Mouse (Mus musculus) kidney, postnatal 4 days (tissue): ENCODE data around the gene Smco2.
A peak's percentile ranks its signal among the peaks of the same experiment; 100 is the strongest.

Experiments used
- DNase-seq, 2 experiments: peaks; one replicate each; pipeline ENCODE4 v3.0.0; 2021; ENCODE audit warnings: mixed read lengths in 2 of 2

The Smco2 gene

GRCm38 (mm10) chr6:146850050-146850449, at the start of gene Smco2:
Gene Smco2 (plus strand): TSS chr6:146850104.
- no peak for DNase-seq

- DNase-seq: no peak
These were observed 39.9 kb upstream of the Smco2 start for GRCm38 (mm10) chr6:146809991-146810390.

GRCm38 (mm10) chr6:146813007-146813406, 36.9 kb upstream of the Smco2 start:
- no peak for DNase-seq

GRCm38 (mm10) chr6:146820177-146820965, 29.5 kb upstream of the Smco2 start:
- DNase-seq: peak in 1 of 2 experiments; percentile 24

- DNase-seq: no peak
These were observed 27.9 kb upstream of the Smco2 start for GRCm38 (mm10) chr6:146821958-146822357.

- peak; percentile 81 for DNase-seq
These were observed 25.0 kb upstream of the Smco2 start for GRCm38 (mm10) chr6:146824727-146825486.

- no peak for DNase-seq
These were observed 24.5 kb upstream of the Smco2 start for GRCm38 (mm10) chr6:146825487-146825773.

GRCm38 (mm10) chr6:146831320-146831719, 18.6 kb upstream of the Smco2 start:
- no peak for DNase-seq

- peak; percentile 65 to 75 for DNase-seq
These were observed 16.2 kb upstream of the Smco2 start for GRCm38 (mm10) chr6:146833485-146834314.

GRCm38 (mm10) chr6:146834342-146834741, 15.6 kb upstream of the Smco2 start:
- no peak for DNase-seq

- DNase-seq: no peak
These were observed 14.1 kb upstream of the Smco2 start for GRCm38 (mm10) chr6:146835784-146836183.

- DNase-seq: no peak
These were observed 12.6 kb upstream of the Smco2 start for GRCm38 (mm10) chr6:146837316-146837715.

- DNase-seq: no peak
These were observed 11.5 kb upstream of the Smco2 start for GRCm38 (mm10) chr6:146838366-146838765.

GRCm38 (mm10) chr6:146838863-146839262, 11.0 kb upstream of the Smco2 start:
- DNase-seq: no peak

GRCm38 (mm10) chr6:146844867-146845266, 5.0 kb upstream of the Smco2 start:
- DNase-seq: no peak

- DNase-seq: no peak
These were observed 4.6 kb upstream of the Smco2 start for GRCm38 (mm10) chr6:146845347-146845746.

- DNase-seq: no peak
These were observed 3.7 kb upstream of the Smco2 start for GRCm38 (mm10) chr6:146845961-146846750.

GRCm38 (mm10) chr6:146847402-146847801, 2.5 kb upstream of the Smco2 start:
- DNase-seq: no peak

- no peak for DNase-seq
These were observed 1.6 kb upstream of the Smco2 start for GRCm38 (mm10) chr6:146848281-146848680.

GRCm38 (mm10) chr6:146851916-146852315, 2.0 kb downstream of the Smco2 start:
- no peak for DNase-seq

GRCm38 (mm10) chr6:146852739-146853138, 2.8 kb downstream of the Smco2 start:
- no peak for DNase-seq

- no peak for DNase-seq
These were observed 5.3 kb downstream of the Smco2 start for GRCm38 (mm10) chr6:146855185-146855584.

- no peak for DNase-seq
These were observed 7.5 kb downstream of the Smco2 start for GRCm38 (mm10) chr6:146857386-146857785.
